Mouse (Mus musculus): ENCODE results near the gene Uqcc2.

DNA sequence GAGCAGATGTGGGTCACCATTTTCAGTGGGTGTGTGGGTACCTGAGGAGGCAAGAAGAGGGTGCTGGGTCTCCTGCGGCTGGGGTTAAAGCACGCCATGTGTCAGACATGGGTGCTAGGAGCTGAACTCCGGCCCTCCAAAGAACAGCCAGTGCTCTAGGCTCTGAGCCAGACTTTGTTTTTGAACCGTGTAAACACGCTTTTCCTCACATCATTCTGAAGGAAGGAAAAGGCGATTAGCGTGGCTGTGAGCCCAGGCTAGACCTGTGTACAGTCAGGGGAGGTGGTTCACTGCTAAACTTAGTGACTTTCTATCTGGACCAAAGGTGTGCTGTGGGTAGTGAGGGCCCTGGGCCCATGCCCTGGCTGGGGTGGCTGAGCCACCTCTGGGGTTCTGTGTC is 23.6 kb downstream of the Uqcc2 start:
- TF ChIP-seq CTCF (IDR thresholded peaks at IDR 0.05; ENCODE audit: extremely low read depth, insufficient read depth, insufficient read length, insufficient replicate concordance) (no peak), POLR2A (IDR thresholded peaks at IDR 0.05; ENCODE audit: low read depth, low read length) (no peak)
